Mouse (Mus musculus): Measurements from ENCODE around the gene Kctd17.

The Kctd17 gene

GRCm38 (mm10) chr15:78481448-78482000 lies 53.2 kb downstream of the Kctd17 start:
- DNase-seq (ENCODE audit: low spot score), result no peak

- DNase-seq (ENCODE audit: low spot score), result no peak
Measured at GRCm38 (mm10) chr15:78482518-78482917, 54.2 kb downstream of the Kctd17 start.

- no peak for DNase-seq (ENCODE audit: low spot score)
Measured at GRCm38 (mm10) chr15:78483311-78483710, 54.9 kb downstream of the Kctd17 start.

GRCm38 (mm10) chr15:78486564-78486963 lies 58.2 kb downstream of the Kctd17 start:
- no peak for DNase-seq (ENCODE audit: low spot score)

GRCm38 (mm10) chr15:78487066-78487465 lies 58.7 kb downstream of the Kctd17 start:
- DNase-seq (ENCODE audit: low spot score), result no peak

All from left cerebral cortex, adult 11 months (tissue).